Mouse (Mus musculus): ENCODE results near the gene Casd1. TPM values are rescaled to one million over a fixed set of nuclear protein-coding genes. Genes with fewer than 3 reads are reported as not detected.
"Not testable (repeated sequence)": the region's sequence is repeated elsewhere in the genome, so short reads cannot be mapped to it uniquely, and the experiment has no call there.

The Casd1 gene
- polyA plus RNA-seq, 1 experiment from 2014 or later: 17.4 TPM

DNA sequence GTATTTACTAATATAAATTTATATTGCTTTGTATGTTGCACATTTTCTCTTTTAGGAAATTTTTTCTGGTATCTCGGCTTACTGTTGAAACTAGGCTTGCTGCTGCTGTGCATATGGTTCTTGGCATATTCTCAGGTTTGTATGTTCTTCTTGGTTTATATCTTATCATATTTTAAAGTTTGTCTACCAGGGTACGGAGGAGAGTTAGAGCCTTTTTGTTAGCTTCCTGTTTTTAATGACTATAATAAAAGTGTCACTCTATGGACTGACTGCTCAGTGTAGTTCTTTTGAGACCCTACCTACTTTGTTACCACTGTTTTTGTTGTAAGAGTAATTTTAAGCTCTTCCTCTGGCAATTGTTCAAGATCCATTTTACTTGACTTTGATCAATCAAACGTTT is 30.8 kb downstream of the Casd1 start:
- ATAC-seq: no peak
- H3K9ac ChIP-seq: no peak overlapping the region
- no peaks in the 10 kb centered on the region for H3K9me3 ChIP-seq (replicated peaks)
- peaks cover 6% of the 10 kb centered on the region for H3K4me1 ChIP-seq
- H3K27me3 ChIP-seq (replicated peaks): no peaks in the 10 kb centered on the region
- WGBS (ENCODE audit: insufficient replicate concordance): 65% methylated on average over 3 of the region's 3 CpGs
- no peak overlapping the region for H3K4me2 ChIP-seq
- H3K27ac ChIP-seq: no peak overlapping the region
- peaks cover 14% of the 10 kb centered on the region; the same call in 1 of the 2 replicates for H3K36me3 ChIP-seq
- H3K4me3 ChIP-seq: no peak overlapping the region

DNA sequence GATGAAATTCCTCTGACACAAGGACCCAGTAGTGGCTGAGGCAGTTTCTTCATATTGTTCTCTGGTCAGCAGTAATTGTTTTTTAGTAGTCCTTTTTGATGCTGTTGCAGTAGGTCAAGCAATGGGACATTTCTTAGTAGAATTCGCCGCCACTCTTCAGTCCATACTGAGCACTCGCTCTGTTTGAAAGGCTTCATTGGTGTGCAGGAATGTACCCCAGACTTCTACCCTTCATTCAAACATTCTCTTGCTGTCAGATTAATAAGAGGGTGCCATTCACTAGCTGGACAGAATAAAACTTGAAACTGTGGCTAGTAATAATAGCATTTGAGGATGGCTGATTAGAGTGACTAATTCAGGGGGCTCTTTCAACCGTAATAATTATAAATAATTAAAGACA is 32.5 kb downstream of the Casd1 start:
- no peaks in the 10 kb centered on the region for H3K9me3 ChIP-seq (replicated peaks)
- ATAC-seq: no peak
- WGBS (ENCODE audit: insufficient replicate concordance): 89% methylated on average over 4 of the region's 4 CpGs
- H3K36me3 ChIP-seq: peaks cover 21% of the 10 kb centered on the region; the same call in 1 of the 2 replicates
- no peak overlapping the region for H3K4me2 ChIP-seq
- no peaks in the 10 kb centered on the region for H3K27me3 ChIP-seq (replicated peaks)
- H3K9ac ChIP-seq: no peak overlapping the region
- no peak overlapping the region for H3K27ac ChIP-seq
- H3K4me3 ChIP-seq: no peak overlapping the region
- peaks cover 6% of the 10 kb centered on the region for H3K4me1 ChIP-seq

DNA sequence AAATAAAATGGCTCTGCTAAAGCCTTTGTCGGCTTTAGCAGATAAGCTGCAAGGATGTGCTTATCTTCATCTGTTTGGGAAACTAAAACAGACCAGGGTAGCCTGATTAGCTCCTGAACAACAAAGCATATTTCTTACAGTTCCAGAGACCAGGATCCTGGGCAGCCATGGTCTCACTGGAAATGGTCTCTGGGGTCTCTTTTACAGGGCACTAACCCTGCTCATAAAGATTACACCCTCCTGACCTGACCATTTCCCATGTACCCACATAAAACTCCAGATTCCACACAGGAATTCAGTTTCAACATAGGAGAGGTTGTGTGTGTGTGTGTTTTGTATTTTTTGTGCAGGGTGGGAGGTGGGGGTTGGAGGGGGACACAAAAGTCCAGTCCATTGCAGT is 34.2 kb downstream of the Casd1 start:
- no peak overlapping the region for H3K4me2 ChIP-seq
- H3K4me3 ChIP-seq: no peak overlapping the region
- H3K27me3 ChIP-seq (replicated peaks): no peaks in the 10 kb centered on the region
- no peaks in the 10 kb centered on the region for H3K9me3 ChIP-seq (replicated peaks)
- no peak for ATAC-seq
- no peak overlapping the region for H3K27ac ChIP-seq
- peaks cover 6% of the 10 kb centered on the region for H3K4me1 ChIP-seq
- no peak overlapping the region for H3K9ac ChIP-seq
- WGBS (ENCODE audit: insufficient replicate concordance): 51% methylated on average over 1 of the region's 1 CpGs
- H3K36me3 ChIP-seq: peaks cover 14% of the 10 kb centered on the region

DNA sequence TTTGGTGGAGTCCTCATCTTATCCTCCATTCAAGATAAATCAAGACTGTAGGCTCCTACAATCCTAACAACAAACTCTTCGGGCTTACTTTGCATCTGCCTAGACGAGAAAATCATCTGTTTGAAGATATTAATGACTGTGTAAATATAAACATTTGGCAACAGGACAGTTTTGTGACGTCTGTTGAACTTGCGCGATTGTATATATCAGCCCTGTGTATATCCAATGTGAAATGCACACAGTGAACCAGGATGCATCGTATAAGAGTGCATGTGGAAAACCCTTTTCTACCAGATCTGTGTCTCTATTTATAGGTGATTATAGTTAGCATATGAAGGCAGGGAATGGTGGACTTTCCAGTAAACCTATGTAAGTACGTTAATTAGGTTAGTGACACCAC is 41.4 kb downstream of the Casd1 start:
- WGBS (ENCODE audit: insufficient replicate concordance): 81% methylated on average over 7 of the region's 7 CpGs
- no peak overlapping the region for H3K4me2 ChIP-seq
- H3K9me3 ChIP-seq (replicated peaks): no peaks in the 10 kb centered on the region

DNA sequence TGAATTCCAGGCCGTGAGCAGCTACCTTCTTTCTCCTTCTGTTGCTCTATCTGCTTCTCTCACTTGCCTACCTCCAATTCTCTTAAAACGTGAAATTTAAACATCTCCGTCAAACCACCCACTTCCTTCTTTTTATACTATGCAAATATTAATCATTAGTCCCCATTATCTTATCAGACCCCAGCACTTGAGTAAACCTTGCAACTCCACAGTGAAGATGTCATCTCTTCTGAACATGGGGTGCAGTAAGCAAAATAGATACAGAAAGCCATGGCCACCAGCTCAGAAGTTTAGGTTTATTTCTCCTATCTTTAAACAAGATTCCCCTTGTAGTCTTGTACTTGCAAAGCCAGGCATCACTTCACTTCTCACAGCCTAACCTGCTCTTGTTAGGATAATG is 46.7 kb downstream of the Casd1 start:
- H3K36me3 ChIP-seq: peaks cover 2% of the 10 kb centered on the region
- no peak overlapping the region for H3K27ac ChIP-seq
- H3K9ac ChIP-seq: no peak overlapping the region
- H3K4me3 ChIP-seq: no peak overlapping the region
- H3K4me2 ChIP-seq: no peak overlapping the region
- no peak for ATAC-seq
- H3K9me3 ChIP-seq (replicated peaks): no peaks in the 10 kb centered on the region
- no peaks in the 10 kb centered on the region for H3K4me1 ChIP-seq
- H3K27me3 ChIP-seq (replicated peaks): no peaks in the 10 kb centered on the region
- WGBS (ENCODE audit: insufficient replicate concordance): 36% methylated on average over 3 of the region's 3 CpGs

More for the DNA sequence above, 41.4 kb downstream of the Casd1 start:
- Histone ChIP-seq H3K36me3 (peaks cover 22% of the 10 kb centered on the region), H3K27ac (no peak overlapping the region), H3K4me1 (no peaks in the 10 kb centered on the region), H3K4me3 (no peak overlapping the region), H3K9ac (no peak overlapping the region), H3K27me3 (replicated peaks) (no peaks in the 10 kb centered on the region)
- ATAC-seq: no peak

DNA sequence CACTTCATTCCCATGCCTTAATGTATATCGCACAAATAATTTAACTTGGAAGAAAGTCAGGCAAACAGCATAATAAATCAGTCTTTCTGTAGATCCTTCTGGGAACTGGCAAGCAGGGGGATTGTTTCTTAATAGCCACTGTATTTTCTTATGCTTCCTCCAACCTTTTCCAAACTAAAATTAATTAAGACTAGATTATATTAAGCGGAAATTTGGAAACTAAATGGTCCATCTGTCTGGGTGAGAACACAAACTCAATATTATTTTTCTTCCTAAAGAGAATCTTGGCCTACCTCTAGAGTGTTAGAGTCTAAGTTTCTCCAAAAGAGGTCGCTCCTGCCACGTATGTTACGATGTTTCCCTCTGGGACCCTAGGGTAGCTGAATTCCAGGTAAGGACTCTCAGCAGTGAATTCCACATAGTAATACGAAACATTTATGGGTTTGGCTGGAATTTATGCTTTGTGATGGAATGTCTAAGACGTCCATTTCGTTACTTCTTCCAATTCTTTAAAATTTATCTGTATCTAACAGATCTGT is 52.0 kb downstream of the Casd1 start:
- no peak overlapping the region for H3K4me2 ChIP-seq
- no peak overlapping the region for H3K9ac ChIP-seq
- no peak overlapping the region for H3K4me3 ChIP-seq
- no peaks in the 10 kb centered on the region for H3K4me1 ChIP-seq
- H3K27ac ChIP-seq: no peak overlapping the region
- WGBS (ENCODE audit: insufficient replicate concordance): 69% methylated on average over 8 of the region's 8 CpGs
- H3K9me3 ChIP-seq (replicated peaks): no peaks in the 10 kb centered on the region
- H3K36me3 ChIP-seq: no peaks in the 10 kb centered on the region
- no peak for ATAC-seq
- H3K27me3 ChIP-seq (replicated peaks): no peaks in the 10 kb centered on the region

- not testable (repeated sequence) for ATAC-seq; H3K4me2 ChIP-seq; H3K27me3 ChIP-seq (replicated peaks); H3K9ac ChIP-seq; H3K9me3 ChIP-seq (replicated peaks); H3K27ac ChIP-seq; H3K36me3 ChIP-seq; H3K4me1 ChIP-seq; H3K4me3 ChIP-seq
- WGBS (ENCODE audit: insufficient replicate concordance): 80% methylated on average over 12 of the region's 12 CpGs
Measured at GRCm38 (mm10) chr6:4653741-4654140, 53.1 kb downstream of the Casd1 start.

- H3K27me3 ChIP-seq (replicated peaks): 0 out of 2 replicates have a peak, but pooled peaks cover under 1% of the 10 kb centered on the region
- WGBS (ENCODE audit: insufficient replicate concordance): 26% methylated on average over 5 of the region's 5 CpGs
- no peak overlapping the region for H3K4me2 ChIP-seq
- no peak overlapping the region for H3K4me3 ChIP-seq
- no peaks in the 10 kb centered on the region for H3K9me3 ChIP-seq (replicated peaks)
- no peaks in the 10 kb centered on the region for H3K36me3 ChIP-seq
- no peak overlapping the region for H3K9ac ChIP-seq
- H3K27ac ChIP-seq: no peak overlapping the region
- ATAC-seq: no peak
- no peaks in the 10 kb centered on the region for H3K4me1 ChIP-seq
Measured at GRCm38 (mm10) chr6:4655466-4655865, 54.8 kb downstream of the Casd1 start.

DNA sequence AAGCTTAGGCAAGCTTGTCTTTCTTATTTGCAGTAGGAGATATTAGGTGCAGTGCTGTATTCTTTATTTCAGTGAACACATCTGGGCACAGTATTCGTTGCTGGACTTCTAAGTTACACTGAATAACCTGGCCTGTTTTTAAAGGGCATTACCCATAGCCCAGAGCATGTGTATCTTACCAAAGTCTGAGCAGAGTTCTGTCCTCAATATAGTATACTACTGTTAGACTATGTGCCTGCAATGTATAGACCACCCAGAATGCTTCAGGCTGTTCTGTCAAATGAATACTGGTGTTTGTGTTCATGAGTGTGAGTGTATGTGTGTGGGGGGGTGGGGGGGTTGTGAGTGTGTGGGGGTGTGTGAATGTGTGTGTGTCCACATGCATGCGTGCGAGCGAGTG is 55.3 kb downstream of the Casd1 start:
- ATAC-seq: no peak
- Histone ChIP-seq H3K4me1 (no peaks in the 10 kb centered on the region), H3K27ac (no peak overlapping the region), H3K36me3 (no peaks in the 10 kb centered on the region), H3K27me3 (replicated peaks) (0 out of 2 replicates have a peak, but pooled peaks cover 5% of the 10 kb centered on the region), H3K9me3 (replicated peaks) (no peaks in the 10 kb centered on the region), H3K9ac (no peak overlapping the region), H3K4me2 (no peak overlapping the region), H3K4me3 (no peak overlapping the region)
- 77% methylated on average over 4 of the region's 4 CpGs for WGBS (ENCODE audit: insufficient replicate concordance)

DNA sequence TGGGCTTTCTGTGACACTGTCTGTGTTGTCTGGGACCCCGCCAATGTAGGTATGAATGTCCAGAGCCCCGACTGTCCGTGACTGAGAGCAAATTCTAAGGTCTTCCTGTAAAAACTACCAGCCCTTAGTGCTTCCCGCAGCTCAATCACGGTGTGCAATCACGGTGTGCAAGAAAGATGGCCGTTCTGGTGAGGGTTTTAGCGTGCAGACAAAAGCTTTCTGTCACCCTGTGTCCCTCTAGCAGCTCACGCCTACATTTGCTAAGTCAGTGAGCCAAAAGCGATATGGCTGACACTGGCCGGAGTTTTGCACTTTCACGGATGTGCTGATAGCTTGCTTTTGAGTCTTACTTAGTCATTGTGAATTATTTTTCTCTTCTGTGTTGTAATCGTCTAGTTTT is 58.2 kb downstream of the Casd1 start:
- H3K9me3 ChIP-seq (replicated peaks): no peaks in the 10 kb centered on the region
- 72% methylated on average over 13 of the region's 13 CpGs for WGBS (ENCODE audit: insufficient replicate concordance)

DNA sequence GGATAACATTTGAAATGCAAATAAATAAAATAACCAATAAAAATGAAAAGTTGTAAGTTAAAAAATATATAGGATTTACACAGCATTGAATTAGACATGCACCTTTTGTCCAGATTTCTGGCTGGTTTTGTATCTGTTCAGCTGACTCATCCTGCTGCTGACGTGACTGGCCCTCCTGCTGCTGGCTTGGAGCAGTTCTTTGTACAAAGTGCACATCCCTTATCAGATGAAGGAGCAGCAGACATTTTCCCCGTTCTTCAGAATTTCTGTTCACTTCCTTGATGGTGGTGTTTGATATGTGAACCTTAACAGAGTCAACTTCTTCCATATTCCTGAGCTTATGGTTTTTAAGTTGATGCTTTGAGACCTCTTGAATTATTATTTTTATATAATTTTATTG is 62.9 kb downstream of the Casd1 start:
- Histone ChIP-seq H3K27ac (no peak overlapping the region), H3K9me3 (replicated peaks) (no peaks in the 10 kb centered on the region), H3K36me3 (no peaks in the 10 kb centered on the region), H3K4me3 (no peak overlapping the region), H3K4me1 (peaks cover 5% of the 10 kb centered on the region; the same call in 1 of the 2 replicates), H3K9ac (no peak overlapping the region), H3K27me3 (replicated peaks) (0 out of 2 replicates have a peak, but pooled peaks cover 6% of the 10 kb centered on the region), H3K4me2 (no peak overlapping the region)
- 18% methylated on average over 2 of the region's 2 CpGs for WGBS (ENCODE audit: insufficient replicate concordance)
- no peak for ATAC-seq

More for the DNA sequence above, 58.2 kb downstream of the Casd1 start:
- Histone ChIP-seq H3K27ac (no peak overlapping the region), H3K4me3 (no peak overlapping the region), H3K4me2 (no peak overlapping the region), H3K27me3 (replicated peaks) (0 out of 2 replicates have a peak, but pooled peaks cover 6% of the 10 kb centered on the region), H3K9ac (no peak overlapping the region), H3K4me1 (no peaks in the 10 kb centered on the region), H3K36me3 (no peaks in the 10 kb centered on the region)
- ATAC-seq: no peak

DNA sequence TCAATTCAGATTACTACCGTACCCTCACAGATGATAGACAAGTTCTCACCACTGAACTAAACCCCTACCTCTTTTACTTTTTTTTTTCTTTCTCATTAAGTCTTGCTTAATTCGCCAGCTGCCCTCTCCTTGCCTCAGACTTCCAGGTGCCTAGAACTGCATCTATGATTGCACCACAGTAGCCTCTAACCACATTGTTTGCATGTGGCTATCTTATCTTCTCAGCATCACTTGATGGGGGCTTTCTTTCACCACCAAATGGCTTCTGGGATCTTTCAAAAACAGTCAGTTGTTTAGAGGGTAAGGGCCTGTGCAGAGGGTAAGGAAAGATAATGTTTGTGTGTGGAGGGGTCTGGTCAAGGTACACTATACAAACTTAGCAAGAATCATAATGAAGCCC is 63.7 kb downstream of the Casd1 start:
- H3K4me1 ChIP-seq: peaks cover 5% of the 10 kb centered on the region; the same call in 1 of the 2 replicates
- H3K9me3 ChIP-seq (replicated peaks): no peaks in the 10 kb centered on the region
- H3K27ac ChIP-seq: no peak overlapping the region
- H3K9ac ChIP-seq: no peak overlapping the region
- no peak overlapping the region for H3K4me3 ChIP-seq
- WGBS (ENCODE audit: insufficient replicate concordance): 15% methylated on average over 2 of the region's 2 CpGs
- H3K36me3 ChIP-seq: no peaks in the 10 kb centered on the region
- 0 out of 2 replicates have a peak, but pooled peaks cover 6% of the 10 kb centered on the region for H3K27me3 ChIP-seq (replicated peaks)
- no peak overlapping the region for H3K4me2 ChIP-seq
- ATAC-seq: no peak

- H3K27me3 ChIP-seq (replicated peaks): 0 out of 2 replicates have a peak, but pooled peaks cover 6% of the 10 kb centered on the region
- H3K9ac ChIP-seq: no peak overlapping the region
- H3K9me3 ChIP-seq (replicated peaks): no peaks in the 10 kb centered on the region
- H3K4me3 ChIP-seq: no peak overlapping the region
- no peak overlapping the region for H3K4me2 ChIP-seq
- 51% methylated on average over 6 of the region's 6 CpGs for WGBS (ENCODE audit: insufficient replicate concordance)
- H3K36me3 ChIP-seq: no peaks in the 10 kb centered on the region
- ATAC-seq: no peak
- peaks cover 5% of the 10 kb centered on the region; the same call in 1 of the 2 replicates for H3K4me1 ChIP-seq
- H3K27ac ChIP-seq: no peak overlapping the region
Measured at GRCm38 (mm10) chr6:4665154-4665553, 64.5 kb downstream of the Casd1 start.

All from liver, embryonic 12.5 days (tissue).